Mouse (Mus musculus) ES-E14 (cell line): ENCODE measurements around the gene Hmcn1.

ENCODE experiments used
- CHD2 ChIP-seq: IDR thresholded peaks from 2 replicates; pipeline ENCODE4 v1.6.1; 2014; ENCODE audit warnings: mild to moderate bottlenecking, low read depth, low read length, inconsistent platforms
- HCFC1 ChIP-seq: IDR thresholded peaks from 2 replicates; pipeline ENCODE4 v1.6.1; 2012; ENCODE audit warnings: low read length, inconsistent platforms, borderline replicate concordance; ENCODE audit not compliant: insufficient read depth

- TF ChIP-seq HCFC1 (no peak), CHD2 (no peak)
Observed at GRCm38 (mm10) chr1:150866615-150867014, 126.6 kb downstream of the Hmcn1 start.
